Mouse (Mus musculus): ENCODE measurements around the gene Klk13.

GRCm38 (mm10) chr7:43770701-43771100 is 58.3 kb downstream of the Klk13 start:
- TF ChIP-seq POLR2A (IDR thresholded peaks at IDR 0.05; ENCODE audit: low read depth, low read length), result no peak
- TF ChIP-seq CTCF (IDR thresholded peaks at IDR 0.05; ENCODE audit: extremely low read depth, insufficient read depth, insufficient read length, insufficient replicate concordance), result no peak
